Comparison of ENCODE assay signal across 27 mouse cellular contexts in genomic region chr13:19194803-19195202, GRCm38 (mm10).
DNase-seq lines count a peak whose midpoint lies in the region; ATAC-seq and TF ChIP-seq lines count a peak whose summit lies in the region.
"Had no signal": no experiment of that assay in that cellular context is flagged by ENCODE, and none has a peak within 500 bp of the region (broad histone marks: within the 10 kb centered on the region; RNA-seq: fewer than 3 reads in every experiment).

No protein-coding gene starts in this region.

- DNase-seq in G1E (ENCODE audit: low spot score), result no peak
- no peak for DNase-seq in embryo, embryonic 9.5 days (ENCODE audit: extremely low spot score)
- DNase-seq in thymus, postnatal 4 days, result no peak
- DNase-seq: adrenal gland, adult 2 months; adrenal gland, postnatal 14 days; B cell, adult 2 months; cerebellum, adult 11 months; cerebellum, adult 2 months; cerebellum, postnatal 10 days; cerebellum, postnatal 36 days; forebrain, postnatal 0 days; gastrocnemius, adult 2 months; gastrocnemius, postnatal 14 days; heart, adult 11 months; heart, postnatal 36 days had no signal

- H3K9me3 ChIP-seq in G1E (replicated peaks), result no peaks in the 10 kb centered on the region
- no peaks in the 10 kb centered on the region for H3K9me3 ChIP-seq in liver, embryonic 12.5 days (replicated peaks)
- no peaks in the 10 kb centered on the region for H3K9me3 ChIP-seq in liver, embryonic 15.5 days (replicated peaks)
- H3K9me3 ChIP-seq: embryonic facial prominence, embryonic 12.5 days; embryonic facial prominence, embryonic 15.5 days; hindbrain, embryonic 10.5 days had no signal

- no peak overlapping the region for H3K9ac ChIP-seq in liver, embryonic 12.5 days
- H3K9ac ChIP-seq in liver, embryonic 15.5 days, result no peak overlapping the region
- H3K9ac ChIP-seq: embryonic facial prominence, embryonic 12.5 days; embryonic facial prominence, embryonic 15.5 days; forebrain, postnatal 0 days; hindbrain, embryonic 14.5 days had no signal

- no peak overlapping the region for H3K4me2 ChIP-seq in liver, embryonic 12.5 days
- no peak overlapping the region for H3K4me2 ChIP-seq in liver, embryonic 15.5 days
- H3K4me2 ChIP-seq: embryonic facial prominence, embryonic 12.5 days; embryonic facial prominence, embryonic 15.5 days; heart, embryonic 11.5 days; hindbrain, embryonic 14.5 days had no signal

- no peaks in the 10 kb centered on the region for H3K27me3 ChIP-seq in G1E (ENCODE audit: insufficient read depth, low read length)
- H3K27me3 ChIP-seq in liver, embryonic 12.5 days (replicated peaks), result no peaks in the 10 kb centered on the region
- H3K27me3 ChIP-seq in liver, embryonic 15.5 days, result no peaks in the 10 kb centered on the region
- H3K27me3 ChIP-seq: CH12.LX; embryonic facial prominence, embryonic 12.5 days; embryonic facial prominence, embryonic 15.5 days had no signal

- no peaks in the 10 kb centered on the region for H3K36me3 ChIP-seq in G1E (replicated peaks)
- H3K36me3 ChIP-seq in liver, embryonic 12.5 days, result no peaks in the 10 kb centered on the region
- no peaks in the 10 kb centered on the region for H3K36me3 ChIP-seq in liver, embryonic 15.5 days (replicated peaks)
- H3K36me3 ChIP-seq: embryonic facial prominence, embryonic 12.5 days; embryonic facial prominence, embryonic 15.5 days; hindbrain, embryonic 10.5 days had no signal

- H3K27ac ChIP-seq in liver, embryonic 12.5 days, result no peak overlapping the region
- H3K27ac ChIP-seq in liver, embryonic 15.5 days (replicated peaks), result no peak overlapping the region
- H3K27ac ChIP-seq: embryonic facial prominence, embryonic 12.5 days; embryonic facial prominence, embryonic 15.5 days; gastrocnemius, adult 2 months; hindbrain, embryonic 10.5 days; hindbrain, embryonic 14.5 days; hindbrain, postnatal 0 days had no signal

- TF ChIP-seq CTCF in G1E (IDR thresholded peaks at IDR 0.05; ENCODE audit: low read depth, low read length), result no peak

- WGBS in liver, embryonic 12.5 days (ENCODE audit: insufficient replicate concordance), result 77% methylated on average over 4 of the region's 4 CpGs
- WGBS in liver, embryonic 15.5 days (ENCODE audit: insufficient replicate concordance), result 71% methylated on average over 4 of the region's 4 CpGs

- H3K4me3 ChIP-seq in G1E (ENCODE audit: low read depth, low read length), result no peak overlapping the region
- H3K4me3 ChIP-seq in liver, embryonic 12.5 days, result no peak overlapping the region
- no peak overlapping the region for H3K4me3 ChIP-seq in liver, embryonic 15.5 days (replicated peaks)
- H3K4me3 ChIP-seq: embryonic facial prominence, embryonic 12.5 days; embryonic facial prominence, embryonic 15.5 days; gastrocnemius, adult 2 months; hindbrain, embryonic 10.5 days had no signal

- peak; percentile 74 for ATAC-seq in G1E (ENCODE audit: extremely low read depth, insufficient number of reproducible peaks, low FRiP score, poor library complexity, severe bottlenecking)
- ATAC-seq in liver, embryonic 12.5 days, result peak; percentile 72
- ATAC-seq in liver, embryonic 15.5 days (ENCODE audit: insufficient read depth), result peak; percentile 69
- peak; percentile 45 for ATAC-seq in megakaryocyte progenitor cell, adult 5-6 weeks (replicated peaks; ENCODE audit: poor library complexity)
- no peak for ATAC-seq in megakaryocyte, adult 5-6 weeks (ENCODE audit: poor library complexity, severe bottlenecking)
- ATAC-seq: forebrain, embryonic 14.5 days; forebrain, postnatal 0 days; hindbrain, postnatal 0 days had no signal

- peaks cover 52% of the 10 kb centered on the region for H3K4me1 ChIP-seq in G1E (ENCODE audit: insufficient read depth, low read depth, low read length)
- peaks cover 9% of the 10 kb centered on the region for H3K4me1 ChIP-seq in liver, embryonic 12.5 days
- H3K4me1 ChIP-seq in liver, embryonic 15.5 days (replicated peaks), result peaks cover 13% of the 10 kb centered on the region
- H3K4me1 ChIP-seq: embryonic facial prominence, embryonic 12.5 days; embryonic facial prominence, embryonic 15.5 days; hindbrain, embryonic 10.5 days had no signal
